Mouse (Mus musculus) frontal cortex, postnatal 14 days (tissue): ENCODE results near the gene Gabrb3.

Source experiments
- DNase-seq, 2 experiments: peaks; one replicate each; pipeline ENCODE4 v3.0.0; 2022; ENCODE audit warnings: low spot score in 2 of 2

Gene Gabrb3

GRCm38 (mm10) chr7:57419392-57419791 lies at the start of gene Gabrb3:
Gene Gabrb3, plus strand, starts transcription at chr7:57419692.
- no peak for DNase-seq

GRCm38 (mm10) chr7:57384112-57384511 lies 35.4 kb upstream of the Gabrb3 start:
- DNase-seq = peak in 1 of 2 experiments; percentile 17

- peak; percentile 28 to 40 for DNase-seq
Observed at GRCm38 (mm10) chr7:57386517-57387340, 32.8 kb upstream of the Gabrb3 start, which contains the start of gene Gabrg3. Gene Gabrg3, minus strand, starts transcription at chr7:57387188.

- no peak for DNase-seq
Observed at GRCm38 (mm10) chr7:57387341-57387654, 32.2 kb upstream of the Gabrb3 start.

- no peak for DNase-seq
Observed at GRCm38 (mm10) chr7:57390046-57390445, 29.4 kb upstream of the Gabrb3 start.

- DNase-seq = no peak
Observed at GRCm38 (mm10) chr7:57393551-57393950, 25.9 kb upstream of the Gabrb3 start.

- DNase-seq = no peak
Observed at GRCm38 (mm10) chr7:57411163-57411562, 8.3 kb upstream of the Gabrb3 start.

- DNase-seq = no peak
Observed at GRCm38 (mm10) chr7:57412896-57413295, 6.6 kb upstream of the Gabrb3 start.

GRCm38 (mm10) chr7:57421044-57421443 lies 1.6 kb downstream of the Gabrb3 start:
- DNase-seq = no peak

GRCm38 (mm10) chr7:57422675-57423074 lies 3.2 kb downstream of the Gabrb3 start:
- no peak for DNase-seq

- no peak for DNase-seq
Observed at GRCm38 (mm10) chr7:57448239-57448638, 28.7 kb downstream of the Gabrb3 start.

GRCm38 (mm10) chr7:57460354-57460753 lies 40.9 kb downstream of the Gabrb3 start:
- DNase-seq = no peak

GRCm38 (mm10) chr7:57471316-57471715 lies 51.8 kb downstream of the Gabrb3 start:
- DNase-seq = no peak

- peak; percentile 44 to 50 for DNase-seq
Observed at GRCm38 (mm10) chr7:57473811-57474525, 54.5 kb downstream of the Gabrb3 start.

- no peak for DNase-seq
Observed at GRCm38 (mm10) chr7:57482896-57483295, 63.4 kb downstream of the Gabrb3 start.

GRCm38 (mm10) chr7:57486907-57487306 lies 67.4 kb downstream of the Gabrb3 start:
- no peak for DNase-seq

GRCm38 (mm10) chr7:57491795-57492194 lies 72.3 kb downstream of the Gabrb3 start:
- no peak for DNase-seq

- no peak for DNase-seq
Observed at GRCm38 (mm10) chr7:57502809-57503208, 83.3 kb downstream of the Gabrb3 start.

GRCm38 (mm10) chr7:57508860-57509632 lies 89.6 kb downstream of the Gabrb3 start:
- no peak for DNase-seq

- peak; percentile 49 to 68 for DNase-seq
Observed at GRCm38 (mm10) chr7:57509681-57510141, 90.2 kb downstream of the Gabrb3 start, which contains the start of gene Gabra5. Gene Gabra5, minus strand, starts transcription at chr7:57510059.

GRCm38 (mm10) chr7:57512955-57513354 lies 93.5 kb downstream of the Gabrb3 start:
- no peak for DNase-seq

- DNase-seq = no peak
Observed at GRCm38 (mm10) chr7:57529451-57529850, 110.0 kb downstream of the Gabrb3 start.
